Mouse (Mus musculus): ENCODE results near the gene Coq8a.
A peak's percentile ranks its signal among the peaks of the same experiment; 100 is the strongest.

The Coq8a gene

GRCm38 (mm10) chr1:180173017-180173416 lies 26.4 kb downstream of the Coq8a start:
- DNase-seq: no peak

GRCm38 (mm10) chr1:180172600-180172999 lies 26.8 kb downstream of the Coq8a start:
- DNase-seq: no peak

GRCm38 (mm10) chr1:180171883-180172282 lies 27.5 kb downstream of the Coq8a start:
- DNase-seq: no peak

GRCm38 (mm10) chr1:180170071-180170470 lies 29.3 kb downstream of the Coq8a start:
- no peak for DNase-seq

GRCm38 (mm10) chr1:180169161-180169560 lies 30.2 kb downstream of the Coq8a start:
- DNase-seq: no peak

- peak; percentile 64 for DNase-seq
Measured at GRCm38 (mm10) chr1:180168294-180168693, 31.1 kb downstream of the Coq8a start.

- no peak for DNase-seq
Measured at GRCm38 (mm10) chr1:180166533-180166932, 32.9 kb downstream of the Coq8a start.

- DNase-seq: no peak
Measured at GRCm38 (mm10) chr1:180162986-180163385, 36.4 kb downstream of the Coq8a start.

- no peak for DNase-seq
Measured at GRCm38 (mm10) chr1:180161566-180162355, 37.6 kb downstream of the Coq8a start.

- peak; percentile 66 for DNase-seq
Measured at GRCm38 (mm10) chr1:180161160-180161559, 38.2 kb downstream of the Coq8a start.

- no peak for DNase-seq
Measured at GRCm38 (mm10) chr1:180160545-180160944, 38.9 kb downstream of the Coq8a start.

GRCm38 (mm10) chr1:180158648-180159047 lies 40.8 kb downstream of the Coq8a start:
- DNase-seq: no peak

GRCm38 (mm10) chr1:180151191-180151590 lies 48.2 kb downstream of the Coq8a start:
- DNase-seq: no peak

GRCm38 (mm10) chr1:180148563-180148962 lies 50.8 kb downstream of the Coq8a start:
- DNase-seq: no peak

GRCm38 (mm10) chr1:180148036-180148435 lies 51.4 kb downstream of the Coq8a start:
- no peak for DNase-seq

GRCm38 (mm10) chr1:180140970-180141369 lies 58.4 kb downstream of the Coq8a start:
- DNase-seq: no peak

- DNase-seq: no peak
Measured at GRCm38 (mm10) chr1:180139158-180139557, 60.2 kb downstream of the Coq8a start.

- no peak for DNase-seq
Measured at GRCm38 (mm10) chr1:180132187-180132586, 67.2 kb downstream of the Coq8a start.

GRCm38 (mm10) chr1:180131402-180131801 lies 68.0 kb downstream of the Coq8a start:
- DNase-seq: no peak

GRCm38 (mm10) chr1:180128077-180128792 lies 71.2 kb downstream of the Coq8a start:
- no peak for DNase-seq

- no peak for DNase-seq
Measured at GRCm38 (mm10) chr1:180118233-180118632, 81.2 kb downstream of the Coq8a start.

- no peak for DNase-seq
Measured at GRCm38 (mm10) chr1:180116525-180116924, 82.9 kb downstream of the Coq8a start.
